Mouse (Mus musculus) CH12.LX (cell line): ENCODE measurements around the gene Prkca. TPM values are rescaled to one million over a fixed set of nuclear protein-coding genes. Genes with fewer than 3 reads are reported as not detected.

Experiments used
- DNase-seq: peaks from one replicate; pipeline ENCODE4 v3.0.0-alpha.2; 2013; ENCODE audit errors: extremely low read depth
- H3K27ac ChIP-seq: 2 replicates; pipeline ENCODE4 v1.5.1; 2012; ENCODE audit warnings: low read depth, mild to moderate bottlenecking, control low read depth, moderate library complexity; ENCODE audit not compliant: insufficient read depth
- H3K27me3 ChIP-seq: replicated peaks from 2 replicates; pipeline ENCODE3; 2012; ENCODE audit warnings: inconsistent platforms
- H3K36me3 ChIP-seq, 2 experiments: replicated peaks in 1 of 2; 2 replicates each; pipeline versions ENCODE3 to v1.6.1; 2012; ENCODE audit warnings: inconsistent platforms in 1 of 2, low read length in 1 of 2, mild to moderate bottlenecking in 1 of 2, mixed read lengths in 1 of 2, moderate library complexity in 1 of 2; ENCODE audit not compliant: control insufficient read depth in 1 of 2, insufficient read depth in 1 of 2
- H3K4me1 ChIP-seq, 2 experiments: 2 replicates each; pipeline ENCODE4 v1.6.1; 2012; ENCODE audit warnings: inconsistent platforms in 1 of 2, moderate library complexity in 1 of 2; ENCODE audit not compliant: insufficient read depth in 2 of 2, control insufficient read depth in 1 of 2
- H3K4me2 ChIP-seq: 2 replicates; pipeline ENCODE4 v1.6.1; 2012; ENCODE audit warnings: low read depth, mild to moderate bottlenecking, control low read depth; ENCODE audit not compliant: poor library complexity, insufficient read depth, severe bottlenecking
- H3K4me3 ChIP-seq, 3 experiments: fragments of 150-350 bp in 1 of 3; sonication (generic) in 1 of 3; replicated peaks in 1 of 3; 2 replicates each; pipeline versions ENCODE3 to v1.5.1; 2011 to 2012; ENCODE audit warnings: low read depth in 2 of 3, low read length in 2 of 3, mild to moderate bottlenecking in 2 of 3, moderate library complexity in 2 of 3, control low read depth in 1 of 3, improper control_type of control experiment in 1 of 3, inconsistent platforms in 1 of 3, mixed read lengths in 1 of 3; ENCODE audit not compliant: poor library complexity in 1 of 3
- H3K79me2 ChIP-seq: replicated peaks from 2 replicates; pipeline ENCODE4 v1.6.1; 2012; ENCODE audit warnings: mild to moderate bottlenecking, moderate library complexity; ENCODE audit not compliant: control insufficient read depth, poor library complexity, insufficient read depth, severe bottlenecking; ENCODE audit errors: extremely low read depth
- H3K9ac ChIP-seq: 2 replicates; pipeline ENCODE4 v1.6.1; 2012; ENCODE audit warnings: low read depth, mild to moderate bottlenecking, control low read depth, moderate library complexity; ENCODE audit not compliant: insufficient read depth
- H3K9me3 ChIP-seq: replicated peaks from 2 replicates; pipeline ENCODE3; 2012; ENCODE audit warnings: low read length, inconsistent platforms, mixed read lengths
- BHLHE40 ChIP-seq: IDR thresholded peaks from 2 replicates; pipeline ENCODE4 v1.6.1; 2011; ENCODE audit warnings: mild to moderate bottlenecking, low read depth, low read length, improper control_type of control experiment
- CHD2 ChIP-seq: IDR thresholded peaks from 2 replicates; pipeline ENCODE4 v1.6.1; 2011; ENCODE audit warnings: low read length, improper control_type of control experiment
- CTCF ChIP-seq, 2 experiments: IDR thresholded peaks in 1 of 2; conservative IDR thresholded peaks in 1 of 2; 2 replicates each; pipeline ENCODE4 v1.5.1; 2011 to 2012; ENCODE audit warnings: low read depth in 2 of 2, low read length in 2 of 2, improper control_type of control experiment in 1 of 2, inconsistent platforms in 1 of 2, mild to moderate bottlenecking in 1 of 2, moderate library complexity in 1 of 2
- ELF1 ChIP-seq: IDR thresholded peaks from 2 replicates; pipeline ENCODE4 v1.6.1; 2014; ENCODE audit warnings: low read depth, mild to moderate bottlenecking, inconsistent platforms, low read length, improper control_type of control experiment
- EP300 ChIP-seq: IDR thresholded peaks from 2 replicates; pipeline ENCODE4 v1.6.1; 2011; ENCODE audit warnings: low read length, improper control_type of control experiment
- ETS1 ChIP-seq: conservative IDR thresholded peaks from 2 replicates; pipeline ENCODE4 v1.6.1; 2012; ENCODE audit warnings: low read depth, mild to moderate bottlenecking, inconsistent platforms, low read length, improper control_type of control experiment, moderate library complexity
- GABPA ChIP-seq: IDR thresholded peaks from 2 replicates; pipeline ENCODE4 v1.6.1; 2012; ENCODE audit warnings: low read depth, low read length, improper control_type of control experiment, inconsistent platforms; ENCODE audit not compliant: insufficient replicate concordance
- HCFC1 ChIP-seq: IDR thresholded peaks from 2 replicates; pipeline ENCODE4 v1.6.1; 2012; ENCODE audit warnings: low read depth, mild to moderate bottlenecking, inconsistent platforms, low read length, improper control_type of control experiment
- IRF4 ChIP-seq: IDR thresholded peaks from 2 replicates; pipeline ENCODE4 v1.6.1; 2014; ENCODE audit warnings: low read depth, mild to moderate bottlenecking, inconsistent platforms, low read length, improper control_type of control experiment
- JUN ChIP-seq: IDR thresholded peaks from 2 replicates; pipeline ENCODE4 v1.6.1; 2011; ENCODE audit warnings: low read depth, mild to moderate bottlenecking, low read length, improper control_type of control experiment, moderate library complexity; ENCODE audit not compliant: insufficient read depth
- JUND ChIP-seq: conservative IDR thresholded peaks from 2 replicates; pipeline ENCODE4 v1.6.1; 2011; ENCODE audit warnings: low read depth, low read length, improper control_type of control experiment
- KAT2A ChIP-seq: IDR thresholded peaks from 2 replicates; pipeline ENCODE4 v1.6.1; 2012; ENCODE audit warnings: low read length, improper control_type of control experiment, inconsistent platforms; ENCODE audit not compliant: insufficient replicate concordance
- MAFK ChIP-seq: IDR thresholded peaks from 2 replicates; pipeline ENCODE4 v1.6.1; 2011; ENCODE audit warnings: low read length, improper control_type of control experiment; ENCODE audit not compliant: insufficient replicate concordance
- MAX ChIP-seq: IDR thresholded peaks from 2 replicates; pipeline ENCODE4 v1.6.1; 2011; ENCODE audit warnings: low read length, improper control_type of control experiment
- MAZ ChIP-seq: IDR thresholded peaks from 2 replicates; pipeline ENCODE4 v1.6.1; 2012; ENCODE audit warnings: low read depth, mild to moderate bottlenecking, inconsistent platforms, low read length, improper control_type of control experiment, moderate library complexity
- MEF2A ChIP-seq: IDR thresholded peaks from 2 replicates; pipeline ENCODE4 v1.6.1; 2014; ENCODE audit warnings: low read depth, mild to moderate bottlenecking, inconsistent platforms, low read length, improper control_type of control experiment, borderline replicate concordance
- MXI1 ChIP-seq: IDR thresholded peaks from 2 replicates; pipeline ENCODE4 v1.6.1; 2011; ENCODE audit warnings: mild to moderate bottlenecking, low read depth, low read length, improper control_type of control experiment
- NELFE ChIP-seq: IDR thresholded peaks from 2 replicates; pipeline ENCODE4 v1.6.1; 2011; ENCODE audit warnings: low read depth, low read length, improper control_type of control experiment
- RAD21 ChIP-seq: IDR thresholded peaks from 2 replicates; pipeline ENCODE4 v1.6.1; 2011; ENCODE audit warnings: low read depth, mild to moderate bottlenecking, low read length, improper control_type of control experiment, moderate library complexity
- RCOR1 ChIP-seq: conservative IDR thresholded peaks from 2 replicates; pipeline ENCODE4 v1.6.1; 2012; ENCODE audit warnings: low read depth, mild to moderate bottlenecking, inconsistent platforms, low read length, improper control_type of control experiment
- SIN3A ChIP-seq: IDR thresholded peaks from 2 replicates; pipeline ENCODE4 v1.6.1; 2012; ENCODE audit warnings: low read length, improper control_type of control experiment, inconsistent platforms
- TCF12 ChIP-seq: IDR thresholded peaks from 2 replicates; pipeline ENCODE4 v1.6.1; 2014; ENCODE audit warnings: low read depth, mild to moderate bottlenecking, inconsistent platforms, low read length, improper control_type of control experiment
- USF1 ChIP-seq: IDR thresholded peaks from 2 replicates; pipeline ENCODE4 v1.6.1; 2014; ENCODE audit warnings: low read depth, mild to moderate bottlenecking, inconsistent platforms, low read length, improper control_type of control experiment
- ZKSCAN1 ChIP-seq: IDR thresholded peaks from 2 replicates; pipeline ENCODE4 v1.6.1; 2012; ENCODE audit warnings: low read depth, inconsistent platforms, low read length, improper control_type of control experiment, borderline replicate concordance
- ZMIZ1 ChIP-seq: IDR thresholded peaks from 2 replicates; pipeline ENCODE4 v1.6.1; 2012; ENCODE audit warnings: low read depth, mild to moderate bottlenecking, inconsistent platforms, low read length, improper control_type of control experiment
- dilution Hi-C: fragments of 300-500 bp; cut with MboI; formaldehyde crosslinking; loops from 2 replicates; pipeline ENCODE4 v1.14.3; 2020; ENCODE audit warnings: low sequenced_read_pairs; ENCODE audit not compliant: extremely low pct_unique_long_range_greater_than_20kb, extremely low pct_ligation_motif_present
- in situ Hi-C: fragments of 300-500 bp; cut with MboI; formaldehyde crosslinking; loops from 3 replicates; pipeline ENCODE4 v1.14.3; 2019; ENCODE audit warnings: low sequenced_read_pairs, low pct_ligation_motif_present, low pct_unique_long_range_greater_than_20kb, mixed read lengths
- polyA plus RNA-seq: library from polyadenylated mRNA; unstranded; fragments of >175 nt; gene quantifications from 2 replicates; pipeline ENCODE4 v1.2.1, GENCODE M21; 2012; ENCODE audit warnings: low read depth; ENCODE audit not compliant: insufficient read length
- total RNA-seq, 2 experiments: library from RNA; depleted of rRNA; stranded (reverse); fragments of 300-350 nt in 1 of 2; fragments of >200 nt in 1 of 2; gene quantifications; 2 replicates each; pipeline ENCODE4 v1.2.3; 2012 to 2014

The Prkca gene
- total and polyA plus RNA-seq, 3 experiments = 40.0 to 107 (median 43.7) TPM

DNA sequence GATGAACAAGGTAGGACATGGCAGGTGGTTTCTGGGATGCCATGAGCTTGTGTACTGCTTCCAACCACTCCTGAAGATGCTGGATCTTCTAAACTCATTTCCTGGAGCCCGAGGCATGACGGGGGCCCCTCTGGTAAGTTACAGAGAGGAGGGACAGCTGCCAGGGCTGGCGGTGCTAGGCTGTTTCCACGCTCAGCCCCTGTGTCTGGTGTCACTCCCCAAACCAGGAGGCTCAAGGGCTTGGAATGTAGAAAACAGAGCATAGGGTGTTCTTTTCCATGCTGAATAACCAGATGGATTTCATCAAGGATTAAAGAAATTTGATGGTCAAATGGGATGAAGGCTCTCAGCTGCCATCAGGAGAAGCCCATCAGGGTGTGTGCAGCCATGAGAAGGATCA lies 104.6 kb downstream of the Prkca start:
- H3K79me2 ChIP-seq = peaks cover 5% of the 10 kb centered on the region; the same call in 1 of the 2 replicates
- H3K4me1 ChIP-seq = peaks cover 35 to 98% of the 10 kb centered on the region in 2 experiments
- no peak overlapping the region for H3K27ac ChIP-seq
- DNase-seq = no peak
- in situ Hi-C loops (no loop called here), dilution Hi-C loops (no loop called here)
- no peak overlapping the region for H3K4me2 ChIP-seq
- no peak overlapping the region for H3K9ac ChIP-seq
- no peak overlapping the region for H3K4me3 ChIP-seq
- peaks cover 0 to 55% of the 10 kb centered on the region in 2 experiments for H3K36me3 ChIP-seq
- TF ChIP-seq USF1 = no peak
- no peak for TF ChIP-seq ELF1
- TF ChIP-seq RAD21 = no peak
- TF ChIP-seq HCFC1 = no peak
- TF ChIP-seq MXI1 = no peak
- TF ChIP-seq GABPA = no peak
- no peak for TF ChIP-seq MAFK
- TF ChIP-seq JUN = no peak
- TF ChIP-seq, all 38 proteins: peak for 0
- no peaks in the 10 kb centered on the region for H3K9me3 ChIP-seq
- no peaks in the 10 kb centered on the region for H3K27me3 ChIP-seq

DNA sequence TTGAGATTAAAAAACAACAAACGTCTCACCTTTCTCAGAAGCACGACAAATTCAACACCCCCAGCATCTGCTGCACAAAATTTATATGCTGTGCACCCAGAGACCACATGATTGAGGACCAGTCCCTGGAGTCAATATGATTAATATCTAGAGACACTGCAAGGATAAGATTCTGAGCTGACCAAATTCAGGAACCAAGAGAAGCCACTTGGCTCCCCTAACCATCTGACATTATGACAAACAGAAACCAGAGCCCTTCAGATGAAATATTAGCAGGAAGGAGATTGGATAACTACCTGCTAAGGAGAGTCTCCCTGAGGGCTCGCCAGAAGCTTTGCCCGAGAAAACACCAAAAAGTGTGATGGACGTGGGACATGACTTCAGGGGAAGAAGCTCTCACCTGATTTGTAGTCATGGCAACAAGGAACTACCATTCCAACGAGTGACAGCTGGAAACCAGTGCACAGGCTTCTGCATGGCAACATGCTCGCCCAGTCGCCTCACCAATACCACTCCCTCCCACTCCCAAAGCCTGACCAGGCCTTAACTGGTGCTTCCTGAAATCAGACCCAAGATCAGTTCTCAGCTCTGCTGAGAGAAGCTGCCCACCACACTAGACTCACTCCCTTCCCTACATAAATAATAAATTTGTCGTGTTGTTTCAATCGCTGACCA lies 106.8 kb downstream of the Prkca start:
- dilution Hi-C loops (no loop called here), in situ Hi-C loops (no loop called here)
- TF ChIP-seq JUND (peak; percentile 69), EP300 (peak; percentile 84), SIN3A (peak; percentile 23; the same call in 1 of the 2 replicates), MAZ (peak; percentile 56; the same call in 1 of the 2 replicates), TCF12 (peak; percentile 65; the same call in 1 of the 2 replicates), CHD2 (peak; percentile 61; the same call in 1 of the 2 replicates), ZKSCAN1 (no peak), NELFE (peak; percentile 19; the same call in 1 of the 2 replicates), RCOR1 (peak; percentile 77; the same call in 1 of the 2 replicates), MEF2A (peak; percentile 74), ZMIZ1 (no peak), MXI1 (peak; percentile 78), KAT2A (0 out of 2 replicates have a peak, but pooled peaks have one; percentile 41), ETS1 (peak; percentile 78), IRF4 (peak; percentile 90), MAX (no peak), BHLHE40 (peak; percentile 67), JUN (peak; percentile 5; the same call in 1 of the 2 replicates), CTCF (conservative IDR thresholded peaks at IDR 0.05 in 1 of 2, IDR thresholded peaks at IDR 0.05 in 1 of 2; ENCODE audit: low read depth in 2 of 2, low read length in 2 of 2) (no peak)
- Histone ChIP-seq H3K79me2 (peaks cover 5% of the 10 kb centered on the region; the same call in 1 of the 2 replicates), H3K27me3 (no peaks in the 10 kb centered on the region), H3K4me1 (peaks cover 32 to 92% of the 10 kb centered on the region in 2 experiments), H3K4me3 (no peak overlapping the region), H3K4me2 (peak overlapping the region; percentile 0; the same call in 1 of the 2 replicates), H3K9ac (no peak overlapping the region), H3K9me3 (no peaks in the 10 kb centered on the region), H3K36me3 (peaks cover 0 to 60% of the 10 kb centered on the region in 2 experiments), H3K27ac (peak overlapping the region; percentile 22)
- DNase-seq = peak; percentile 83
